Mouse (Mus musculus): ENCODE results near the gene Ankrd13b. TPM values are rescaled to one million over a fixed set of nuclear protein-coding genes. Genes with fewer than 3 reads are reported as not detected.
"Not testable (repeated sequence)": the region's sequence is repeated elsewhere in the genome, so short reads cannot be mapped to it uniquely, and the experiment has no call there.

The Ankrd13b gene
- total RNA-seq (2021) = 10 to 100 TPM; 10.6 to 11.6 TPM
- long read RNA-seq, experiment 1, partial matches to known transcripts = 1 of 2 reads
- long read RNA-seq, experiment 1, other reads (novel, unspliced or antisense) = 1 of 2 reads
- long read RNA-seq, experiment 2, partial matches to known transcripts = 2 of 10 reads
- long read RNA-seq, experiment 2, other reads (novel, unspliced or antisense) = 7 of 10 reads

DNA sequence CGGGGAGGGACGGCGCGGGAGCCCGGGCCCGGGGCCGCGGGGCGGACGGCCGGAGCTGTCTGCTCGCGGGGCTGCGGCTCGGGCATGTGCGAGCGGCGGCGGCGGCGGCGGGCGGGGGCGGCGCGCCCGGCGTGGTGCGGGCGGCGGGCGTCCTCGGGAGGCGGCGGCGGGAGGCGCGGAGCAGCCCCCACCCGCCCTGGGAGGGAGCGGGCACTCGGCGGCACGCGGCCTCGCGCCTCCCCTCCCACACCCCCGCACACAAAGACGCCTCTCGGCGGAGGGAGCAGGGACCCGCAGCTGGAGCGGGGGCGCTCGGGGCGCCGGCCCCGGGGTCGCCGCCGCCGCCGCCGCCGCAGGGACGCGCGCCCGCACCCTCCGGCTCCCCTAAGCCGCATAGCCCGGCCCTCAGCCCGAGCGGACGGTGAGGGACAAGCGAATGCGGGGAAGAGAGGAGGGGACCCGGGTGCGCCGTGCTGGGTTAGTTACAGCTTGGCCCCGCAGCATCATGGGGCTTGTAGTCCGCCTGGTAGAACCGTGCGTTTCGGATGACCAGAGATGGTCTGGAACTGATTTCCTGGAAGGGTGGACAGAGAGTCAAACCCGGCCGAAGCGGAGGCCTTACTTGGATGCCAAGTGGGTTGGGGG is at the start of gene Ankrd13b:
Gene Ankrd13b (minus strand): TSS at position 88 of the 645 bp plus-strand sequence.
- peak; percentile 75 for DNase-seq (ENCODE audit: low spot score)

DNA sequence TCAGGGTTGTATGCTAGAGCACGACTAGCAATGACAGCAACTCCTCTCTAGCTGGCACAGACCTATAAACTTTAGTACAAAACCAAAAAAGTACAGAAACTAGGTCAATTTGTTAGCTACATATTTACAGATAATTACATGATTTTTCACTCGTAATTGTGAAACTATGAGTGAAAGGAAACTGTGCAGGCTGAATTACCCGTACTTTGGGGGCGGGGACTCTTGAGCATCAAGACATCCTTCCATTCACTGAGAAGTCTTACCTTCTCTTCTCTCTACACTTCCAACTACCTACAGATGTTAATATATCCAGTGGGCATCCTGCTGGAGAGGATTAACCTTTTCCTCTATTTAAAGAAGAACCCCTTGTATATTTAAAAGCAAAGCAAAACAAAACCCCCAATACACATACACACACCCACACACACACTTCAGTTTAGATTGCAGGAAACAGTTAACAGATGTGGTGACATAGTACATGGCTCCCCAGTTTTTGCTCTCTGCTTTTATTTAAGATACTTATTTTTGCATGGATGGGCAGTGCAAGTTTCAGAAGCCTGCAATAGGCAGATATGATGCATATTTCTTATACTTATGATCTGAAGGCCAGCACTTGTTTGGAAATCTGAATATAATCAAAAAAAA is 42.8 kb upstream of the Ankrd13b start:
- DNase-seq (ENCODE audit: low spot score) = no peak

DNA sequence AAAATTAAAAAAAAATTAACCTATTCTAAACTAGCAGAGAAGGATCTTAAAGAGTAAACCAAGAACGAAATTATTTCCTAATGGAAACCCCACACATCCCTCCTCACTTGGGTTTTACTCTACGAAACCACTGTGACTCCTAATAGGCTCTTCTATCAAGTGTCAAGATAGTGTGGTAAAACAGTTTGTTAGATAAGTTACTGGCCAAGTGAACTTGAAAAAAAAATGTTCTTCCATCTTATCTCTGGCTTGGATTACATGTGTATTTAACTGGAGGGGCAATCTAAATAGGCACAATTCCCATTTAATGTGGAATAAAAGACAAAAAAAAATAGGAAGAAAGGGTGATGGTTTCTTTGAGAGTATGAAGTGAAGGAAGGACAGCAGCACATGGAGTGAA is 41.4 kb upstream of the Ankrd13b start:
- DNase-seq (ENCODE audit: low spot score) = no peak

DNA sequence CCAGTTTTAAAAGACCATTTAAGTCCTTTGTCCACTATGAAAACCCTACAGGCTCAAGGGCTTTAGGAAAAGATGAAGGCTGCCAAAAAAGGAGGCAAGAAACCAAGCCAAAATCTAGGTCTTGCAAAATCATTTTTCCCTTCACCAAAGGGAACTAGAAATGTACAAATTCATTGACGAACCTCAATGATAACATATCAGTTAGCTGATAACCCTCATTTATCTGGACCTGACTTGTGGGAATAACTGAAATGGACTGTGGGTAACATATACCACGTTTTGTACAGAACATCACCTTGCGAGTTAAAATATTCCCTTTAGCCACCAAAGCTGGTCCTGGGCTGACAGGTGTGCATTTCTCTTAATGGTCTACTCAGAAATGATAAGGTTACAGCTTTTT is 40.2 kb upstream of the Ankrd13b start:
- DNase-seq (ENCODE audit: low spot score) = no peak

DNA sequence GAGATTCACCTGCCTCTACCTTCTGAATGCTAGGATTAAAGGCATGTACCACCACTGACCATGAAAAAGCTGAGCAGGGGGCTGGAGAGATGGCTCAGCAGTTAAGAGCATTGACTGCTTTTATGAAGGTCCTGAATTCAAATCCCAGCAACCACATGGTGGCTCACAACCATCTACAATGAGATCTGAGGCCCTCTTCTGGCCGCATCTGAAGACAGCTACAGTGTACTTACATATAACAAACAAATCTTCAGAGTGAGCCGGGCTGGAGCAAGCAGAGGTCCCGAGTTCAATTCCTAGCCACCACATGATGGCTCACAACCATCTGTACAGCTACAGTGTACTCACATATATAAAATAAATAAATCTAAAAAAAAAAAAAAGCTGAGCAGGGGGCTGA is 38.9 kb upstream of the Ankrd13b start:
- not testable (repeated sequence) for DNase-seq (ENCODE audit: low spot score)

DNA sequence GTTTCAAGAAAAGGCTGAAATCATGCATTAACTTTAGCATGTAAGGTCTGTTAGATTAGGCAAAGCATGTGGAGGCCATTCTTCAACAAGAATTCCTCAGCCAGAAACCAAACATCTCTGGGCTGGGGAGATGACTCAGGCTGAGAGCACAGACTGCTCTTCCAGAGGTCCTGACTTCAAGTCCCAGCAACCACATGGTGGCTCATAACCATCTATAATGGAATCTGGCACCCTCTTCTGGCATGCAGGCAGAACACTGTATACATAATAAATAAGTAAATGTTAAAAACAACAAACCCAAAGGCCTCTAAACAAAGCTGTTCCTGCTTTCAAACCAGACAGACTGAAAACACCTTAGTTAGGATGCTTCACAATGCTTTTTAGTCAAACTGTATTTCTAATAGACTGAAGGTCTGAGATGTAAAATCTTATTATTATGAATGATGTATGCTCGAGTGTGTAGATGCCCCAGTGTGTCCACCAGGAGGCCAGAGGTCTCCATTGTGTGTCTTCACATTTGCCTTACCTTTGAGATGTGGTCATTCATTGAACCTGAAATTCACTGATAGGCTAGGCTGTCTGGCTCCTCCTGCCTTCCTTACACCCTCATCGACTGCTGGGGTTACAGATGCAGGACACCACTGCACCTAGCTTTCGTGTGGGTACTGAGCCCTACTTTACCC is 36.5 kb upstream of the Ankrd13b start:
- DNase-seq (ENCODE audit: low spot score) = no peak

DNA sequence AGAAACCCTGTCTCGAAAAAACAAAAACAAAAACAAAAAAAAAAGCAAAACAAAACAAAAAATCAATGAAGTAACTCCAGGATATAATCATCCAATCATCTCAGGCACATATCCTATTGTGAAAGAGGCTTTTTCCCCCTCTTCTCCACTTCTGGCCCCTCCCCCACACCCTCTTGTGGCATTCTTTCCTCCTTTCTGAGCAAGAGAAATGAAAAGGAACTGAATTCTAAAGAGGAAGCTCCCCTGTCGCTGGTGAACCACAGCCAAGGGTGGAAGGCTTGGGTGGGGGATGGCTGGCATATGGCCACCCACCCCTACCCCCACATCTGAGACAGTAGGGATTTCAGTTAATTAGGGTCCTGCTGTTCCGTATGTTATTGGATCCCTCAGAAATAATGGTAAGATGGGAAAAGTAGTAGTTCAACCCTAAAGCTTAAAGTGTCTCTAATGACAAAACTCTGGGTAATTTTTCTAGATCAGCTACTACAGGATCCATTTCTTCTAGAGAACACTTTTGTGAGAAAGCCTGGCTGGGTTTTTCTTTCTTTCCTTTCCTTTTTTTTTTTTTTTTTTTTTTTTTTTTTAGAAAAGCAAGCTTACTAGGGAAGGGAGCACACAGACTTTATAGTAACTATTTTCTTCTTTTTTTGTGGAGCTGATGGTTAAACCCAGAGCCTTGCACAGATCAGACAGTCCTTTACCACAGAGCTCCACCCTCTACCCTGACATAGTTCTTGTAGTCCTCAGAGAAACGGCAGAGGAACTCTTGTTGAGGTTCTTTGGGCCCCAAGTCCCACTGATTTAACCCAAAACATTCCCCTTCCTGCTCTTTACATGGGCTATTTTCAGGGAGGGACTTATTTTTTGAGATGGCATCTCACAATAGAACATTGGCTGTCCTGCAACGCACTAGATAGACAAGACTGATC is 31.4 kb upstream of the Ankrd13b start:
- DNase-seq (ENCODE audit: low spot score) = no peak

DNA sequence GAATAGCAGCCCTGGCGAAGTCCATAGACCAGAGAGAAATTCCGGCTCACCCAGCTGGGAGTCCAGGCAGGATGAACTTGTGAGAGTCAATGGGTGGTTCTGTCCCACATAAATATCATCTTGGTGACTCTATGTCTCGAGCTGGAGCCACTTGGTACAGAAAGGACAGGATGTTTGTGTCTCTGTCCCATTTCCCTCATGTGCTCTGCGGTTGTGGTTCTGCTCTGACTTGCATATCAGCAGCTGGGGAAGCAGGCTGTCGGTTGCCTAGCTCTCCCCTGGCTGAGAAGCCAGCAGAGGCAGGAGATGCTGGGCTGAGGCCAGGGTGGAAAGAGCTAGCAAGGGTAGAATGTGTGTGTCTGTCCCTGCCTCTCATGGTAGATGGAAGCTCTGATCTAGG is 29.6 kb upstream of the Ankrd13b start, which contains the start of gene Gm10392:
Gene Gm10392 (minus strand): TSS at position 156 of the 400 bp plus-strand sequence.
- no peak for DNase-seq (ENCODE audit: low spot score)

DNA sequence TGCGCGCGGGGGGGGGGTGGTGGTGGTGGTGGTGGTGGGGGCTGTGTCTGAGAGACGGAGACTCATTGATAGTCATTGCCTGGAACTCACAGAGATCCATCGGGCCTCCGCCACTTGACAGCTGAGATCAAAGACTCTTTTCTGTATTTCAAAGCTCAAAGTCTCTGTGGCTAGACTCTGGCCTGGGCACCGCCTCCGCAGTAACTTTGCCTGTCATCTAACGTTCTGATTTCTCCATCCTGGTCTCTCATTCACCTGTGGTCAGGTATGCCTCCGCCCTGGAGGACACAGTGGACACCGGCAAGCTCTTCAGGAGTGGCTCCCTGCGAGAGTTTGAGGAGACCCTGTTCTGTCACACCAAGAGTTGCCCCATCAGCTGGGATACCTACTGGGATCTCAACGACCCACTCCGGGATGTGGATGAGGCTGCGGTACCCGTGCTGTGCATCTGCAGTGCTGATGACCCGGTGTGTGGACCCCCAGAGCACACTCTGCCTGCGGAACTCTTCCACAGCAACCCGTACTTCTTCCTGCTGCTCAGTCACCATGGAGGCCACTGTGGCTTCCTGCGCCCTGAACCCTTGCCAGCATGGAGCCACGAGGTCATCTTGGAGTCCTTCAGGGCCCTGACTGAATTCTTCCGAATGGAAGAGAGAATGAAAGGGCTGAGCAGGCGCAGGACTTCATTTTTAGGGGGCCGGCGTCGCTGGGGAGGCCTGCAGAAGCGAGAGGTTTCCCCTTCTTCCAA is 28.7 kb upstream of the Ankrd13b start:
- no peak for DNase-seq (ENCODE audit: low spot score)

DNA sequence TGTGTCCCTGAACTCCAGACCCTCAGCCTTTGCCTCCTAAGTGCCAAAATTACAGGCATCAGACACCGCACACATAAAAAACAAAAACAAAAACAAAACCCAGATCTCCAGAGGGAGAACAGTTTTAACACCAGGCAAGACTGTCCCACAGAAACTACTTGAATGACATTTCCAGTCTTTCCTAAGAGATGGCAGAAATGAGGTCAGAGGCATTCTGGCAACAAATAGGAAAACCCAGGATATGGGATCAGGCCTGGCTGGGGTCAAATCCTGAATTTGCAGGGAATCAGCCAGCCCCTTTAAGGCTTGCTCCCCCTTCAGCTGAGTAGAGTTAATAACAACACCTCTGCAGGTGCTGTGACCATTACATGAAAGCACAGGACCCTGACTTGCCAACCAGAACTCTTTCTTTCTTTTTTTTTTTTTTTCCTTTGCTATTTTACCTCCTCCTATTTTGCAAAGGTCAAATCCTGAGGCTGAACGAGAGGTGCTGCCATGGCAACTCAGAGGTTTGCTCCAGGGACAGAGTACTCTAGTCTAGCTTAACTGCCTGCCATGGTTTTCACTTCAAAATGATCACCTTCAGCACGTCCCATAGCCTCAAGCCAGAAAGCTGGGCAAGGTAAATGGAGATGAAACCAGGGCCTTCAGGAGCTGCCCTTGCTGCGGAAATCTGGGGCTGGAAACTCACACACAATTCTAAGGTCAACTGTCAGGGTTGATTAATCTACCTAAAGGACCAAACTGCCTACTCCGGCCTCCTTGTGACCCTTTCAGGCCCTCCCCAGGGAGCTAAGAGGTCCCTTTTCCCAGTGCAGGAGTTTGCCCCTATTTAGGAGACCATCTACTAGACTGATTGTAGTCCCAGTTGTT is 27.3 kb upstream of the Ankrd13b start:
- no peak for DNase-seq (ENCODE audit: low spot score)

DNA sequence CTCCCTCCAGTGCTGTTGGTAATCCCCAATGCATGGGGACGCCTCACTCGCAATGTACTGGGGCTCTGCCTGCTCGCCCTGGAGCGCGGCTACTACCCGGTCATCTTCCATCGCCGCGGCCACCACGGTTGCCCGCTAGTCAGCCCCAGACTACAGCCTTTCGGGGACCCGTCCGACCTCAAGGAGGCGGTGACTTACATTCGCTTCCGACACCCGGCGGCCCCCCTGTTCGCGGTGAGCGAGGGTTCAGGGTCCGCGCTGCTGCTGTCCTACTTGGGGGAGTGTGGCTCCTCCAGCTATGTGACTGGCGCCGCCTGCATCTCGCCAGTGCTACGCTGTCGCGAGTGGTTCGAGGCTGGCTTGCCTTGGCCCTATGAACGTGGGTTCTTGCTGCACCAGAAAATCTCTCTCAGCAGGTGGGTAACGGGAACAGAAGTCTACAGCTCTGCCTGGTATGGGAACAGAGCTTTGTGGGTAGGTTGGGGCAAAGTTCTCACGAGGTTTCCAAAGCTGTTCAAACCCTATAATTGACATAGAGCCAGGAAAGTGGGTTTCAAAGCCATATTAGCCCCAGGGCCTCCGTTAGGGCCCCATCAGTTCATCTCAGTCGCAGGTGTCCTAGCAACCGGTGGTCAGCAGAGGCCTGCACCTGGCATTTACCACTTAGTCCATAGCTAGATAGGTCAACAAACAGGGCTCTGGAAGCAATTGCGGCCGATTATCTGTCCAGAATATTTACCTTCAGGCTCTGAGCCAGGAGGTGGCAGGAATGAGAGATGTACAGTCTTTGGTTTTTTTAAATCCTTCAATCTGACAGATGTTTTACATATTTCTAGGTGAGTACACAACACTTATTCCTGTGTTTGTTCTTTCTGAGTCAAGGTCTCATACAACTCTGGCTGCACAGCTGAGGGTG is 26.4 kb upstream of the Ankrd13b start, which contains the start of gene Trp53i13:
Gene Trp53i13 (minus strand): TSS at position 344 of the 916 bp plus-strand sequence.
- no peak for DNase-seq (ENCODE audit: low spot score)

DNA sequence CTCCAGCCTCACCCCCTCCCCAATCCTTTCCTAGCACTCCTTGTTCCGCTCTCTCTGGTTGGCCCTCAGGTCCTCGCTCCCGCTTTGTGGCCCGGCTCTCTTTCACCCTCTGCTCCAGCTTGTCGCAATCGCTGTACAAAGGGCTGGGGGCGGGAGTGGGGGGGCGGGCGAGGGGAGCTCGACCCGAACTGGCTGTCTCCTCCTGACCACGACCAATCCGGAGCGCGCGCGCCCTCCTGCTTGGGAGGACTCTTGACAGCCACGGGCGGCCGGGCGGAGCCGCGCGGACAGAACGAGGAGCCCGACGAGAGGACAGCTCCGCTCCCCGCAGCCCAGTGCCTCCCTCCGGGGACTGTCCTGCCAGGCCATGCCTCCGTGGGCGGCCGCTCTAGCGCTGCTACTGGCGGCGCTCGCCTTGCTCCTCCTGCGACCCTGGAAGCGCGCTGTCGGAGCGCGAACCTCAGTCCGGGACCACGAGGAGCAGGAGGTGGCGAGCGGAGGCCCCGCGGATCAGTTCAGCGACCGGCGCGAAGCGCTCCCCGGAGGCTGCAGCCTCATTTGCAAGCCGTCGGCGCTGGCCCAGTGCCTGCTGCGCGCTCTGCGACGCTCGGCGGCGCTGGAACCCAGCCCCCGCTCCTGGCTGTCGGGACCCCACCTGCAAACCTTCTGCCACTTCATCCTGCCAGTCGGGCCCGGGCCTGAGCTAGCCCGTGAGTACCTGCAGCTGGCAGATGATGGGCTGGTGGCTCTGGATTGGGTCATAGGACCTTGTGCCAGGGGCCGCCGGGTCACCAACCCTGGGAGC is 25.6 kb upstream of the Ankrd13b start, which contains the start of gene Abhd15:
Gene Abhd15 (plus strand): TSS at position 290 of the 805 bp plus-strand sequence.
- peak; percentile 75 for DNase-seq (ENCODE audit: low spot score)

DNA sequence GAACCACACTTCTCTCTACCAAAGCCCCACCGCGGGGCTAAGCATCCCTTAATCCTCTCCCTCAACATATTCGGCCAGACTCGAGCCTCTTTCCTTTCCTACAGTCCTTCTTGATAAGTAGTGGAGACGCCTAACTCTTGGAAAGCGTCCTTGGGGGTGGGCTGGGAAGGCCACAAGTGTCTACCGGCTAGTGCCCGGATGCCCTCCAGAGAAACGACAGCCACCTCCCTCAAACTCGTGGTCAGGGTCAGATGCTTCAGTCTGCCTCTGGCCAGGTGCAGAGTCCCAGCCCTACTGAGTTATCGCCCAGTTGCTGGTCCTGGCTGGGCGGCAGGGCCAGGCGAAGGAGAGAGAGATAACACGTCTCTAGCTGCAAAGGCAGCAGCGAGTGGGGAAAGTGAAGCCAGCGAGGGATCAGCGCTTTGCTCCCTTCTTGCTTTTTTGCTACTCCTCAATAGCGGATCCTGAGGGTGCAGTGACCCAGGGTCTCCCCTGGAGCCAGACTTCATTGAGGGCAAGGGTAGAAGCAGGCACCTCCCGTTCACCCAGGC is 24.9 kb upstream of the Ankrd13b start:
- no peak for DNase-seq (ENCODE audit: low spot score)

DNA sequence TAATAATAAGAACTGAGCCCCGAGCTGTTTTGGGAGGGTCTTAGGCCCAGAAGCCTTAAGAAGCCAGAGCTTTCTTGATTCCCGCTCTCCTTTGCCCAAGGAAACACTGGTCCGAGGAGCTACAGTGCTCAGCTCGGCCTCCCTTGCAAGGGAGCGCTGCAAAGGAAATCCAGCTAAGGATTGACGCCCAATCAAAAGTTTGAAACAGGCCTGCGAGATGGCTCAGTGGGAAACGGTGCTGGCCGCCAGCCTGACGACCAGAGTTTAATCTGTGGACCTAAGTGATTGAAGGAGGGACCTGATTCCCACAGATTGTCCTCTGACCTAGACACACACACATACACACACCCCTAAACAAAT is 24.3 kb upstream of the Ankrd13b start:
- DNase-seq (ENCODE audit: low spot score) = no peak

DNA sequence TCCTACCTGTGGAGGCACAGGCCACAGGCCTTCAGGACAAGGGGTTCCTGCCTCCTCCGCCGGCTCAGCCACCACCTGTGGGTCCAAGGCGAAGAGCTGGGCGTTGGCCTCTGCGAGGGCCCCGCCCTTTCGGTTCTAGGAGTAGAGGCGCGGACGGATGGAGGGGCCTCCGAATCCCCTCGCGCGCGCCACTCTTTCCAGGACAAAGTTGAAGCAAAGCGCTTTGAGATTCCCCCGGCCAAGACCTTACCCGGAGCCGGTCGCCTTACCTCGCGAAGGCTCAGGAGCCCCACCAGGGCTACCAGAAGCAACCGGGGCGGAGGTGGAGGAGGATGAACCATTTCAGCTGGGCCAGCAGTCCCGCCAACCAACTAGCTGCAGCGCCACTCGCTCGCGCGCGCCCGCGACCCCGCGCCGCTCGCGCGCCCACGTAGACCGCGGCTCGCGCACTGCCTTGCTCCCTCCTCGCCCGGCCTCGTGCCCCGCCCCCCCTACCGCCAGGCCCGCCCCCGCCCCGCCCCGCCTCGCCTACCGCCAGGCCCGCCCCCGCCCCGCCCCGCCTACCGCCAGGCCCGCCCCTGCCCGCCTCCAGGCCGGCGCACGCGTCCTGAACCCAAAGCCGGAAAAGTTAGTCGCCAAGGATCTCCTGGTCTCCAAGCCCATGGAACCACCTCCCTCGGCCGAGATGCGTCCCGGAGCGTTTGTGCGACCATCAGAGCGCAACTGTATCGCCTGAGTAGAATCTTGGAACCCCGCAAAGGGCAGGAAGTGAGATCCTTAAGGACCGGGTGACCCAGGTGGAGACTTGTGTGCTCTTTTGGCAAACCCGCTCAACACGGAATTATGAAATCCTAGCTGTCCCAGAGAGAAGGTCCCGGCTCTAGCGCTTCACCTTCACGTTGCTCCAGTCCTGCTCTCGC is 23.7 kb upstream of the Ankrd13b start:
- DNase-seq (ENCODE audit: low spot score) = peak; percentile 82

DNA sequence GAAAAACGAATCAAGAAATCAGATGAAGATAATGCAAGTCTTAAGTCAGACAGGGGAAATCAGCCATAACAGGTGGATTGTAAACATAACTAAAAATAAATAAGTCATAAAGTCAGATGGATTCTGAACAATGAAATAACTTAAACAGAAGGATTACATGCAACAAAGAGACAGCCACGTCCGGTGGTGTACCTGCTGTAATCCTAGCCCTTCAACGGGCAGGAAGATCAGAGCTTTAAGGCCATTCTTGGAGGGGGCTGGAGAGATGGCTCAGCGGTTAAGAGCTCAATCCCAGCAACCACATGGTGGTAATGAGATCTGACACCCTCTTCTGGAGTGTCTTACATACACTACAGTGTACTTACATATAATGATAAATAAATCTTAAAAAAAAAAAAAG is 21.9 kb upstream of the Ankrd13b start:
- no peak for DNase-seq (ENCODE audit: low spot score)
